Mouse (Mus musculus) myocyte (in vitro differentiated cells): Measurements from ENCODE around the gene Pth. TPM values are rescaled to one million over a fixed set of nuclear protein-coding genes. Genes with fewer than 3 reads are reported as not detected.

ENCODE experiments used
- H3K27me3 ChIP-seq: one replicate; pipeline ENCODE4 v1.6.1; 2011; ENCODE audit not compliant: control insufficient read depth, insufficient read depth, insufficient read length
- H3K36me3 ChIP-seq: one replicate; pipeline ENCODE4 v1.6.1; 2011; ENCODE audit not compliant: control insufficient read depth, insufficient read depth
- H3K4me2 ChIP-seq: one replicate; pipeline ENCODE4 v1.6.1; 2011; ENCODE audit warnings: low read depth, control low read depth
- H3K4me3 ChIP-seq: one replicate; pipeline ENCODE4 v1.5.1; 2011; ENCODE audit warnings: mild to moderate bottlenecking, control low read depth, moderate library complexity
- H3K79me2 ChIP-seq: one replicate; pipeline ENCODE4 v1.6.1; 2011; ENCODE audit not compliant: control insufficient read depth, insufficient read depth
- H3ac ChIP-seq: one replicate; pipeline ENCODE4 v1.6.1; 2011; ENCODE audit not compliant: control insufficient read depth, insufficient read length
- CEBPB ChIP-seq: IDR thresholded peaks from 2 replicates; pipeline ENCODE4 v1.6.1; 2011; ENCODE audit warnings: mild to moderate bottlenecking, moderate library complexity; ENCODE audit not compliant: poor library complexity, insufficient read depth, severe bottlenecking
- E2F4 ChIP-seq: IDR thresholded peaks from one replicate; pipeline ENCODE4 v1.6.1; 2011; ENCODE audit warnings: mild to moderate bottlenecking, control low read depth, moderate library complexity; ENCODE audit not compliant: insufficient read depth
- MAX ChIP-seq: IDR thresholded peaks from one replicate; pipeline ENCODE4 v1.6.1; 2011; ENCODE audit warnings: low read depth, mild to moderate bottlenecking, control low read depth
- MYOD1 ChIP-seq, 3 experiments: IDR thresholded peaks; one replicate each; pipeline ENCODE4 v1.6.1; 2011; ENCODE audit warnings: control low read depth in 2 of 3, low read depth in 2 of 3, mild to moderate bottlenecking in 2 of 3, moderate library complexity in 1 of 3; ENCODE audit not compliant: insufficient read length in 2 of 3, control insufficient read depth in 1 of 3
- MYOG ChIP-seq, 3 experiments: IDR thresholded peaks; one replicate each; pipeline ENCODE4 v1.6.1; 2011; ENCODE audit warnings: control low read depth in 2 of 3, low read depth in 2 of 3, mild to moderate bottlenecking in 2 of 3; ENCODE audit not compliant: insufficient read length in 2 of 3, control insufficient read depth in 1 of 3, insufficient read depth in 1 of 3
- POLR2A ChIP-seq: IDR thresholded peaks from one replicate; pipeline ENCODE4 v1.6.1; 2011; ENCODE audit warnings: low read depth, mild to moderate bottlenecking, control low read depth, moderate library complexity; ENCODE audit not compliant: insufficient read length
- POLR2AphosphoS2 ChIP-seq: IDR thresholded peaks from one replicate; pipeline ENCODE4 v1.6.1; 2011; ENCODE audit warnings: low read depth, control low read depth; ENCODE audit not compliant: insufficient read length
- REST ChIP-seq: IDR thresholded peaks from one replicate; pipeline ENCODE4 v1.6.1; 2011; ENCODE audit warnings: mild to moderate bottlenecking, control low read depth, moderate library complexity; ENCODE audit not compliant: insufficient read depth, insufficient read length
- SRF ChIP-seq: IDR thresholded peaks from one replicate; pipeline ENCODE4 v1.6.1; 2011; ENCODE audit warnings: low read depth; ENCODE audit not compliant: control insufficient read depth, insufficient read length
- TCF12 ChIP-seq: IDR thresholded peaks from one replicate; pipeline ENCODE4 v1.6.1; 2011; ENCODE audit warnings: mild to moderate bottlenecking, control low read depth; ENCODE audit not compliant: poor library complexity, insufficient read depth, severe bottlenecking
- TCF3 ChIP-seq: IDR thresholded peaks from one replicate; pipeline ENCODE4 v1.6.1; 2011; ENCODE audit warnings: low read depth, control low read depth; ENCODE audit not compliant: insufficient read length
- USF1 ChIP-seq: IDR thresholded peaks from one replicate; pipeline ENCODE4 v1.6.1; 2011; ENCODE audit warnings: low read depth, mild to moderate bottlenecking, control low read depth, moderate library complexity
- polyA plus RNA-seq: library from polyadenylated mRNA; unstranded; fragments of >200 nt; fragmentation: generic; extraction: Trizol; gene quantifications from one replicate; pipeline ENCODE4 v1.2.1, GENCODE M21; 2012; ENCODE audit warnings: missing spikeins

The Pth gene
- polyA plus RNA-seq, 1 experiment: not detected

DNA sequence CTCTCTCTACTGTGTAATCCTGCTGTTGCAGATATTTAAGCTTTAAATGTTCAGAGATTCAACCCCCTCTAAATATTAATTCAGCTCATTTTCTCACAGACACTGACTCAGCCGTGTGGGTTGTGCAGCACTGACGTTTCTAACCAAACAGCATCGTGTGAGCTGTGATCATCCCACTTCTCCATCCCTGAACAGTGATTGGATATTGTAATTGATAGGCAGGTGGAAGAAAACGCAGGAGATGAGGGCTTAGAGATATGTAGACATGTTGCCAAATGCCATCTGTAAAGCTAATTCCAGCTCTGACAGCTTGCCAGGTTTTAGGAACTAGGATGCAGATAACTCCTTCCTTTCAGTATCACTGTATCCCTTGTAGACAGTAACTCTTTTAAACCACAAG is 41.1 kb downstream of the Pth start:
- TF ChIP-seq CEBPB: no peak
- TF ChIP-seq TCF3: no peak
- no peak for TF ChIP-seq MYOD1 (IDR thresholded peaks at IDR 0.05; ENCODE audit: control insufficient read depth in 1 of 3, insufficient read length in 2 of 3, low read depth in 2 of 3)
- no peak for TF ChIP-seq REST
- no peak for TF ChIP-seq MAX
- TF ChIP-seq SRF: no peak
- TF ChIP-seq USF1: no peak
- no peak for TF ChIP-seq TCF12
- no peak for TF ChIP-seq MYOG (IDR thresholded peaks at IDR 0.05; ENCODE audit: control insufficient read depth in 1 of 3, insufficient read depth in 1 of 3, insufficient read length in 2 of 3, low read depth in 2 of 3)
- TF ChIP-seq E2F4: no peak
- TF ChIP-seq POLR2A: no peak
- no peak for TF ChIP-seq POLR2AphosphoS2

More for the DNA sequence above, 41.1 kb downstream of the Pth start:
- Histone ChIP-seq H3ac (no peak overlapping the region), H3K36me3 (no peaks in the 10 kb centered on the region), H3K4me2 (peak overlapping the region; percentile 59), H3K79me2 (no peaks in the 10 kb centered on the region), H3K27me3 (no peaks in the 10 kb centered on the region), H3K4me3 (no peak overlapping the region)

Other genes with a start within 250 kb of the Pth start
- 10.5 TPM for gene Arntl, start 181.1 kb downstream of the Pth start, polyA plus RNA-seq
- gene Btbd10, start 19.2 kb downstream of the Pth start, polyA plus RNA-seq: 8.0 TPM
- gene Far1, start 125.3 kb upstream of the Pth start, polyA plus RNA-seq: 8.2 TPM